Mouse (Mus musculus): ENCODE results near the gene Ccnd3. TPM values are rescaled to one million over a fixed set of nuclear protein-coding genes. Genes with fewer than 3 reads are reported as not detected.
"Not testable (repeated sequence)": the region's sequence is repeated elsewhere in the genome, so short reads cannot be mapped to it uniquely, and the experiment has no call there.

The Ccnd3 gene
- total RNA-seq, 2 experiments from 2014 or later: 155 to 315 TPM

- ATAC-seq (ENCODE audit: poor library complexity, severe bottlenecking): no peak
Observed at GRCm38 (mm10) chr17:47591073-47591472, 86.2 kb downstream of the Ccnd3 start.

GRCm38 (mm10) chr17:47593215-47593853 is 88.5 kb downstream of the Ccnd3 start:
- ATAC-seq (ENCODE audit: poor library complexity, severe bottlenecking): peak; percentile 69

- ATAC-seq (ENCODE audit: poor library complexity, severe bottlenecking): no peak
Observed at GRCm38 (mm10) chr17:47593854-47594182, 89.0 kb downstream of the Ccnd3 start.

GRCm38 (mm10) chr17:47594183-47594968 is 89.5 kb downstream of the Ccnd3 start:
- ATAC-seq (ENCODE audit: poor library complexity, severe bottlenecking): no peak

- no peak for ATAC-seq (ENCODE audit: poor library complexity, severe bottlenecking)
Observed at GRCm38 (mm10) chr17:47594969-47595247, 90.1 kb downstream of the Ccnd3 start.

GRCm38 (mm10) chr17:47595248-47596161 is 90.7 kb downstream of the Ccnd3 start:
- peak; percentile 58 for ATAC-seq (ENCODE audit: poor library complexity, severe bottlenecking)

GRCm38 (mm10) chr17:47596162-47596838 is 91.4 kb downstream of the Ccnd3 start:
- no peak for ATAC-seq (ENCODE audit: poor library complexity, severe bottlenecking)

- no peak for ATAC-seq (ENCODE audit: poor library complexity, severe bottlenecking)
Observed at GRCm38 (mm10) chr17:47596839-47597164, 92.0 kb downstream of the Ccnd3 start.

GRCm38 (mm10) chr17:47597261-47597660 is 92.4 kb downstream of the Ccnd3 start:
- no peak for ATAC-seq (ENCODE audit: poor library complexity, severe bottlenecking)

- peak; percentile 5; the same call in 1 of the 2 replicates for ATAC-seq (ENCODE audit: poor library complexity, severe bottlenecking)
Observed at GRCm38 (mm10) chr17:47597838-47598579, 93.2 kb downstream of the Ccnd3 start.

- ATAC-seq (ENCODE audit: poor library complexity, severe bottlenecking): not testable (repeated sequence)
Observed at GRCm38 (mm10) chr17:47598580-47599304, 93.9 kb downstream of the Ccnd3 start.

GRCm38 (mm10) chr17:47599511-47600297 is 94.9 kb downstream of the Ccnd3 start:
- ATAC-seq (ENCODE audit: poor library complexity, severe bottlenecking): peak; percentile 28

- no peak for ATAC-seq (ENCODE audit: poor library complexity, severe bottlenecking)
Observed at GRCm38 (mm10) chr17:47600601-47601388, 95.9 kb downstream of the Ccnd3 start.

- no peak for ATAC-seq (ENCODE audit: poor library complexity, severe bottlenecking)
Observed at GRCm38 (mm10) chr17:47601389-47601755, 96.5 kb downstream of the Ccnd3 start.

GRCm38 (mm10) chr17:47602289-47602688 is 97.4 kb downstream of the Ccnd3 start:
- no peak for ATAC-seq (ENCODE audit: poor library complexity, severe bottlenecking)

- ATAC-seq (ENCODE audit: poor library complexity, severe bottlenecking): no peak
Observed at GRCm38 (mm10) chr17:47606220-47606619, 101.4 kb downstream of the Ccnd3 start.

GRCm38 (mm10) chr17:47609182-47609581 is 104.3 kb downstream of the Ccnd3 start:
- ATAC-seq (ENCODE audit: poor library complexity, severe bottlenecking): no peak

Data from megakaryocyte, adult 5-6 weeks (primary cell).